Mouse (Mus musculus) layer of hippocampus, adult 11-12 months (tissue): ENCODE results near the gene Cfap46.

Source experiments
- DNase-seq: peaks from one replicate; pipeline ENCODE4 v3.0.0; 2022; ENCODE audit warnings: low spot score

The Cfap46 gene

DNA sequence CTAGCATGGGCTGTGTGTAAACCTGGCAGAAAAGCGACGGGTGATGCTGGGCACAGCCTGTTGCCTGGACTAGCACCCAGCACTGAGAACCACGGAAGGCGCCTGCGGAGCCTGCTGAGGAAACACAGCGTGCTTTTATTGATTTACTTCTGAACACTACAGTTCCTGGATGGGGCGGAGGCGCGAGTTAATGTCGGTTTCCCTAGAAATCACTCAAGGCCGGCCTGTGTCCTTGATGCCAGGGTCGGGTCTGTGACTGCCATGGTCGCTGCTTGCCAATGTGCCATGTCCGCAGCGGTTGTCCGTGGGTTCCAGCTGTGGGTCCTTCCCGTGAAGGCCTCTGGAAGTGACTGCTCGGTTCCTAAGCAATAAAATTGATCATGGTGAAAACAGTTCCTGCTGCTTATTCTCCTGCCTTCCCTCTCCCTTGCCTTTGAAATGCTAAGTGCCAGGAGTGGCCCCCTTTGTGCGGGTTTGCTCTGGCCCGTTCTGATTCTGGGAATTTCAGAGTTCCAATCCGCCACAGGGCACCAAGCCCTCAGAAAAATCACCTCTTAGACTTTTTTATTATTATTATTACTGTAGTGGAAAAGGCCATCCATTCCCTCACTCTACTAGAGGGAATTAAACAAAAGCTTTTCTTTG, 104.2 kb downstream of the Cfap46 start:
- DNase-seq, result no peak

DNA sequence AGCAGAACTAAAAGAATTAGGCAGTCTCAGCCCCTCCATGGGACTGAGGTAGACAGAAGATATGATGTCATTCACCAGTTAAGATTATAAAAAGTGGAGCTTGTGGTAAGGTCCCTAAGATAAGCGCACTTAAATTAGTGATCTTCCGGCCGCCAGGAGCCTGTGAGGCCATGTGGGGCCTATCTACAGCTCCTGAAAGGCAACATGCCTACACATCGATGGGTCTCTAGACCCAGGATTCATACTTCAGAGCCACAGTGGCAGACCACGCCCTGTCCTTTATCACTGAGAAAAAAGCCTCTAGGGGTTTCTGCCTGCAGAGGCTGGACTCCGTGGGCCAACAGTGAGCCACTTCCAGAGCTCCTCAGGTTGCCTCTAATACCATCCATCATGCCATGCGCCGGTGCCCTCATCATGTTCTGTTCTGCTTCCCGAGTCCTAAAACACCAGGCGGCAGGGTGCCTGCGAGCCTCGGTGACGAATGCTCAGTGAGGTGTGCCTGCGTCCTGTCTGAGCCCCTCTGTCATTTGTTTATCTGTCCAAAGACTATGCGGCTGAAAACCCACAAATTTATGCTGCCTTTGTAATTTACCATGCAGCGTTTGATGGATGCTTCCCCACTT, 107.4 kb downstream of the Cfap46 start:
- DNase-seq, result no peak

- DNase-seq, result no peak
Observed at GRCm38 (mm10) chr7:139572665-139573064, 111.0 kb downstream of the Cfap46 start.

- no peak for DNase-seq
Observed at GRCm38 (mm10) chr7:139570788-139571187, 112.8 kb downstream of the Cfap46 start.

DNA sequence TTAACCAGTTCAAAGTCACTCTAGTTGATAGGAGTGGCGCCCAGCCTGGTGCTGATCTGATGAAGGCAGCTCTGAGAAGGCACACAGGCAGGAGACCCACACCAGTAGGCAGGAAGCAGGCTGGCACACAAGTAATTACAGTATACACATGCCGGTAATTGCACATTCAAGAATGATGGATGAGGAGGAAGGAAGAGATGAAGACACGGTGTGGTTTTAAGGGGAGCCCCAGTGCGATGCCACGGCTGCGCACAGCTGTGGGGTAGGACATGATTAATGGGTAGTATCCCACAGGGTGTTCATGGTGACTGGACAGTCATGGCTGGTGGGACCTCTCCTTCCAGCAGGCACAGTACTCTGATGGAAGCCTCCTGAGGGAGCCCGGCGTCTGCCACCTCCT, 117.1 kb downstream of the Cfap46 start:
- DNase-seq, result no peak

DNA sequence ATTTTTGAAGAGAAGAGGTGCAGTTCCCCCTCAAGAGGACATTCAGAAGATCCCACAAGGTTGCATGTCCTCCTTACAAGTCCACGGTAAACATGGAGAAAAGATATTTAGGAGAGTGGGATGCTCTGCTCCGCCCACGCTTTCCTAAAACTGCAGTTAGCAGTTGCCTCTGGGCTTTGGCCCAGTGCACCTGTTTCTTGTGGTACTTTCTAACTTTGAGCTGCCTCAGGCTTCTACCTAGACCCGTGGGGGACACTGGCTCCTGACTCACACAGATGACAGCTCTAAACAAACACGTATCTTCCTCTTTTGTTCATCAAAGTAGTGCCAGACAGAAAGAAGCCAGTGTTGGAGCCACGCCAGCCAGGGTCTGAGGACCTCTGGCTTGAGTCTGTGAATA, 117.6 kb downstream of the Cfap46 start:
- DNase-seq, result no peak

DNA sequence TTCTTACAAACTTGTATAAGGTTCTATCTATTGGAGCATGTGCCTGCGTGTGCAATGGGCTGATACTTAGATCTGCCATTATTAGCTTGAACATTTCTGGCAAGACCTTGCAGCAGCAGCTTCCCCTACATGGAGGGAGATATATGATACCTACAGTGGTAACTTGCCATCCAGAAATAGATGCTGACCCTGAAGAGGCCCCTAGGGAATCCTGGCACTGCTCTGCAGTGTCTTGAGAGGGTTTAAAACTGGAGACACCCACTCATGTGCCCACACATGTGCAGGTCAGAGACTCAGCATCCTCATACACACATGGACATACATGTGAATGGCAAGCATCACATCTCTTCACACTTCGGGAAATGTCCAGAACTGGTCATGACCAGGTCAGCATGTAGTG, 119.5 kb downstream of the Cfap46 start:
- no peak for DNase-seq

- DNase-seq, result no peak
Observed at GRCm38 (mm10) chr7:139563425-139563824, 120.2 kb downstream of the Cfap46 start.

DNA sequence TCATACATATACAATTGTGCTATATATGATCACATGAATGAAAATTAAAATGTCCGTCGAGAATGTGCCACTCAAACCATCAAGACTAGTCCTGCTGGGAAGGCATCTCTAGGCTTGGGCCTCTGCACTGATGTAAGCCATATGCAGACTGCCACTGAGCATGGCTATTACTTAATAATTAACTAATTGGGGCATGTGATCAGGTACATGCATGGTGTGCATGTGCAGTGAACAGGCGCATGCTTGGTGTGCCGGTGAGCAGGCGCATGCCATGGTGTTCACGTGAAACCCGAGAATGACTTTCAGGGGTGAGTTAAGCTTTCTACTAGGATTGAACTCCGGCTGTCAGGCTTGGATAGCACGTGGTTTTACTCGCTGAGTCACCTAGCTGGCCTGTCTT, 124.0 kb downstream of the Cfap46 start:
- no peak for DNase-seq

GRCm38 (mm10) chr7:139556746-139557526, 126.7 kb downstream of the Cfap46 start:
- no peak for DNase-seq

DNA sequence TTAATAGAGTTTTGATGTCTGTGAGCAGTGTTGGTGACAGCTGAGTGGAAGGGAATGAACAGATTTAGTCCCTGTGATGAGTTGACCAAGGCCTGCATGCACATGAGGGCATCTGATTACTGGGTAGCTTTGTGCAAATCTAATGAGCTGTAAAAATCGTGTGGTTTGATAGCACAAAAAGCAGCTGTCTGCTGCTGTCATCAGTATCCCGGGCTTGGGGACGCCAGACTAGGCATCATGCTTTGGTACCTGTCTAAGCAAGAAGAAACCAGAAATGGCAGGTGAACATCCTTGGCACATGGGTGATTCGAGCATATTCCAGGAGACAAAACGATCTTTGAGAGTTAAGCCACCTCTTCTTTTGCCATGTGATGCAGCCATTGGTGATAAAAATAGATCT, 127.3 kb downstream of the Cfap46 start:
- DNase-seq, result no peak

DNA sequence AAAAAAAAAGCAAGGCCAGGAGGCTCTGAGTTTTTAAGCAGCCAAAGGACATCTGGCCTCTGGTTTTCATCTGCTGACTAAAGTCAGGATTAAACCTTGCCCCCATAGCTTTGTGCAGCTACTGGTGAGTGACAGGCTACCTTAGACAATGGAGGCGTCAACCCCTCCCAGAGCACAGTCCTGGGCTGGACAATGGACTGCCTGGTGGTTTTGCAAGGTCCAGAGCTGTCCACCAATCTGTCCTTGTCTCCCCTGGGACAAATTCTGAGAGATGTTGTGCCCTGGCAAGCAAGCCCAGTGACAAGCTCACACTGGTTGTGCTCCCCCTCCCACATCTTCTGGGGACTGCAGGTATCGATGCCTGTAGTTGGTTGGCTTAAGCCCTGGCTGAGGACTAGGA, 132.1 kb downstream of the Cfap46 start:
- no peak for DNase-seq
